ENCODE assay signal across 9 mouse cellular contexts in genomic region chr16:74597735-74598340, GRCm38 (mm10).
DNase-seq lines count a peak whose midpoint lies in the region; ATAC-seq and TF ChIP-seq lines count a peak whose summit lies in the region.
"Had no signal": no experiment of that assay in that cellular context is flagged by ENCODE, and none has a peak within 500 bp of the region (broad histone marks: within the 10 kb centered on the region; RNA-seq: fewer than 3 reads in every experiment).

No protein-coding gene starts in this region.

- no peak overlapping the region for H3K4me2 ChIP-seq in kidney, postnatal 0 days (ENCODE audit: low read length)
- no peak overlapping the region for H3K4me2 ChIP-seq in hindbrain, embryonic 12.5 days (replicated peaks)
- H3K4me2 ChIP-seq: liver, embryonic 15.5 days had no signal

- WGBS in kidney, postnatal 0 days: 35% methylated on average over 4 of the region's 4 CpGs
- WGBS in hindbrain, embryonic 12.5 days: 79% methylated on average over 4 of the region's 4 CpGs

- H3K27me3 ChIP-seq in kidney, postnatal 0 days (ENCODE audit: insufficient read depth, low read length): no peaks in the 10 kb centered on the region
- H3K27me3 ChIP-seq in hindbrain, embryonic 12.5 days: no peaks in the 10 kb centered on the region
- H3K27me3 ChIP-seq: liver, embryonic 15.5 days had no signal

- peak; percentile 59 for DNase-seq in kidney, postnatal 0 days (ENCODE audit: low spot score)
- no peak for DNase-seq in kidney, adult 18-20 months
- DNase-seq in urinary bladder, postnatal 14 days (ENCODE audit: low spot score): peak; percentile 4
- DNase-seq in urinary bladder, postnatal 10 days (ENCODE audit: low spot score): no peak
- DNase-seq in layer of hippocampus, postnatal 14 days (ENCODE audit: low spot score in 2 of 2): peak; percentile 43 to 88
- DNase-seq in spleen, adult 12 weeks (ENCODE audit: low spot score): no peak
- DNase-seq: heart, postnatal 36 days had no signal

- H3K9me3 ChIP-seq in kidney, postnatal 0 days (replicated peaks; ENCODE audit: low read length): no peaks in the 10 kb centered on the region
- no peaks in the 10 kb centered on the region for H3K9me3 ChIP-seq in hindbrain, embryonic 12.5 days (replicated peaks)
- H3K9me3 ChIP-seq: liver, embryonic 15.5 days had no signal

- TF ChIP-seq CTCF in kidney, postnatal 0 days (IDR thresholded peaks at IDR 0.05; ENCODE audit: low read depth): no peak

- H3K27ac ChIP-seq in kidney, postnatal 0 days: no peak overlapping the region
- no peak overlapping the region for H3K27ac ChIP-seq in hindbrain, embryonic 12.5 days
- H3K27ac ChIP-seq: liver, embryonic 15.5 days had no signal

- ATAC-seq in kidney, postnatal 0 days (replicated peaks; ENCODE audit: low FRiP score, low read depth): no peak
- no peak for ATAC-seq in hindbrain, embryonic 12.5 days (ENCODE audit: low FRiP score)

- H3K36me3 ChIP-seq in kidney, postnatal 0 days (ENCODE audit: insufficient read depth, low read length): no peaks in the 10 kb centered on the region
- no peaks in the 10 kb centered on the region for H3K36me3 ChIP-seq in hindbrain, embryonic 12.5 days
- H3K36me3 ChIP-seq: liver, embryonic 15.5 days had no signal

- H3K9ac ChIP-seq in kidney, postnatal 0 days (ENCODE audit: low read depth, low read length): no peak overlapping the region
- no peak overlapping the region for H3K9ac ChIP-seq in hindbrain, embryonic 12.5 days
- H3K9ac ChIP-seq: liver, embryonic 15.5 days had no signal

- no peak overlapping the region for H3K4me3 ChIP-seq in kidney, postnatal 0 days (replicated peaks; ENCODE audit: low read depth, low read length)
- no peak overlapping the region for H3K4me3 ChIP-seq in hindbrain, embryonic 12.5 days
- H3K4me3 ChIP-seq: liver, embryonic 15.5 days had no signal

- H3K4me1 ChIP-seq in kidney, postnatal 0 days (replicated peaks; ENCODE audit: insufficient read depth, low read length): no peaks in the 10 kb centered on the region
- H3K4me1 ChIP-seq in hindbrain, embryonic 12.5 days: no peaks in the 10 kb centered on the region
- H3K4me1 ChIP-seq: liver, embryonic 15.5 days had no signal

Comparison
In these comparisons a context has a peak if more than half of its experiments do, and no peak if none do; other contexts are left out.
1. DNase-seq: peak in kidney, postnatal 0 days (single experiment), urinary bladder, postnatal 14 days (single experiment) and layer of hippocampus, postnatal 14 days (2 of 2); none in kidney, adult 18-20 months (single experiment), urinary bladder, postnatal 10 days (single experiment) and spleen, adult 12 weeks (single experiment).